Mouse (Mus musculus) lung, embryonic 15.5 days (tissue): ENCODE data around the gene Fabp3. TPM values are rescaled to one million over a fixed set of nuclear protein-coding genes. Genes with fewer than 3 reads are reported as not detected.
A peak's percentile ranks its signal among the peaks of the same experiment; 100 is the strongest.

Experiments used
- ATAC-seq: fragments of 200-750 bp; cut with Nextera tagmentation; 2 replicates; pipeline ENCODE4 v1.8.0; 2017; ENCODE audit warnings: moderate number of reproducible peaks, borderline replicate concordance; ENCODE audit not compliant: low FRiP score, low TSS enrichment; ENCODE audit errors: extremely low read depth
- H3K27ac ChIP-seq: fragments of 300-500 bp; sonication (generic); 2 replicates; pipeline ENCODE4 v1.5.1; 2015; ENCODE audit warnings: moderate library complexity, mild to moderate bottlenecking, inconsistent platforms
- H3K27me3 ChIP-seq: fragments of 300-500 bp; sonication (generic); 2 replicates; pipeline ENCODE4 v1.6.1; 2015; ENCODE audit warnings: inconsistent platforms
- H3K36me3 ChIP-seq: fragments of 300-500 bp; sonication (generic); 2 replicates; pipeline ENCODE4 v1.6.1; 2015; ENCODE audit warnings: inconsistent platforms
- H3K4me1 ChIP-seq: fragments of 300-500 bp; sonication (generic); 2 replicates; pipeline ENCODE4 v1.6.1; 2015; ENCODE audit warnings: inconsistent platforms
- H3K4me2 ChIP-seq: fragments of 300-500 bp; sonication (generic); 2 replicates; pipeline ENCODE4 v1.6.1; 2015; ENCODE audit warnings: inconsistent platforms, mild to moderate bottlenecking, moderate library complexity
- H3K4me3 ChIP-seq: fragments of 300-500 bp; sonication (generic); 2 replicates; pipeline ENCODE4 v1.5.1; 2015; ENCODE audit warnings: mild to moderate bottlenecking, inconsistent platforms
- H3K9ac ChIP-seq: fragments of 300-500 bp; sonication (generic); 2 replicates; pipeline ENCODE4 v1.6.1; 2015; ENCODE audit warnings: inconsistent platforms
- H3K9me3 ChIP-seq: fragments of 300-500 bp; sonication (generic); 2 replicates; pipeline ENCODE4 v1.6.1; 2016; ENCODE audit warnings: inconsistent platforms
- WGBS: fragments of 180-500 bp; shearing (Covaris S2); methylation state at CpG from one replicate; pipeline ENCODE4 v1.1.7; 2015; 5-methylcytosine and 5-hydroxymethylcytosine counted together
- polyA plus RNA-seq: library from polyadenylated mRNA; unstranded; fragments of >200 nt; fragmentation: Nextera tagmentation; extraction: Ambion mirVana; gene quantifications from 2 replicates; pipeline ENCODE4 v1.2.1, GENCODE M21; 2015

Fabp3 gene
- polyA plus RNA-seq, 1 experiment from 2014 or later, result 51.4 TPM

DNA sequence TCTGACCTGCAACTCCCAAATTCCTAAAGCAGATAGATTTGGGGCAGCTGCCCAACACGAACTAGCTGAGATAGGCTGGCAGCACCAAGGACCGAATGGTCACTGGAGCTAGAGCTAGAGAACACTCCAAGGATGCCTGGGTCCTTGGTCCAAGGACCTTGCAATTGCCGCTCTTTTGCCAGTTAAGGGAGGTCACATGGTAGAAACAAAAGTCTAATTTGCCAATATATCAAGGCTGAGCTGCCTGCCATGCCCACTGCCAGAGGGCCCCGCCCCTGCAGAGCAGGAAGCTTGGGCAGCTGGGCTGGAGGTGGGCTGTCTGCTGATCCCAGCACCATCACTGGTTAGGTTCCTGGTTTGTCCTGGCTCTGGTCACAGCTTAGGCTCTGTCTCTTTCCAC lies 5.2 kb downstream of the Fabp3 start:
- no peak overlapping the region for H3K9ac ChIP-seq
- H3K4me2 ChIP-seq, result no peak overlapping the region
- H3K9me3 ChIP-seq, result no peaks in the 10 kb centered on the region
- H3K4me1 ChIP-seq, result peaks cover 19% of the 10 kb centered on the region
- H3K36me3 ChIP-seq, result peaks cover 6% of the 10 kb centered on the region; the same call in 1 of the 2 replicates
- WGBS, result 90% methylated on average over 4 of the region's 4 CpGs
- no peak overlapping the region for H3K4me3 ChIP-seq
- no peak overlapping the region for H3K27ac ChIP-seq
- no peak for ATAC-seq
- peaks cover 24% of the 10 kb centered on the region for H3K27me3 ChIP-seq

DNA sequence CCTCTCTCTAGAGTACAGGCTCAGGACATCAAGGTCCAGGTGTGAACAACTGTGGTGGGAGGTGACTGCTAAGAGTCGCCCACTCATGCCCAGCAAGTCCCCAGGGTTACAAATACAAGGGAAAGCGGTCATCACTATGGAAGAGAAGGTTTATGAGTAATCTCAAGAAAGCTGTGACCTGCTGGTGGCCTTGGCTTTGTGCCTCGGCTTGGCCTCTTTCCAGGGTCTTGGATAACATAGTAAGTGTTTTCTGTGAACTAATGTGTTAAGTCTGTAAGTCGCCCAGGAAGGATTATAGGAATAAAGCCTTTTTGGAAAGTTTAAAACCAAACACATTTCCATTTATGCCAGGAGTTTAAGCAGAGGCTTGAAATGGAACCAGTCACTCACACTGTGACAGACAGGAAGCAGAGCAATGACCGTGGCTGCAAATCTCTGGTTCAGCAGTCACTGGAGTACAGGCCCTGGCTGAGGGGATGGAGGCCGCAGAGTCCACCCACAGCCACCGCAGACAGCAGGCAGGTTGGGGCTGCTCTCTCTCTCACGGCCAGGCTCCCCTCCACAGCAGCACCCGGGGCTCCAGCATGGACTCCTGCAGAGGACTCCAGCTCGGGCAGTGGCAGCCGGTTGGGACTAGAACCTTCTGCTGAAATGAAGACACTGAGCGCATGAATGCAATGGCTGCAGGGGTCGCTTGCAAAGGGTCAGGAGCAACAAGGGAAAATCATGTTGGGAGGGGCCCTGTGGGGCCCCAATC lies 7.6 kb downstream of the Fabp3 start:
- no peak overlapping the region for H3K9ac ChIP-seq
- 54% methylated on average over 13 of the region's 13 CpGs for WGBS
- H3K27me3 ChIP-seq, result no peaks in the 10 kb centered on the region
- no peak overlapping the region for H3K4me2 ChIP-seq
- H3K9me3 ChIP-seq, result no peaks in the 10 kb centered on the region
- no peak overlapping the region for H3K4me3 ChIP-seq
- peaks cover 13% of the 10 kb centered on the region for H3K4me1 ChIP-seq
- peak overlapping the region; percentile 53; the same call in 1 of the 2 replicates for H3K27ac ChIP-seq
- ATAC-seq, result peak; percentile 28; the same call in 1 of the 2 replicates
- peaks cover 22% of the 10 kb centered on the region; the same call in 1 of the 2 replicates for H3K36me3 ChIP-seq

DNA sequence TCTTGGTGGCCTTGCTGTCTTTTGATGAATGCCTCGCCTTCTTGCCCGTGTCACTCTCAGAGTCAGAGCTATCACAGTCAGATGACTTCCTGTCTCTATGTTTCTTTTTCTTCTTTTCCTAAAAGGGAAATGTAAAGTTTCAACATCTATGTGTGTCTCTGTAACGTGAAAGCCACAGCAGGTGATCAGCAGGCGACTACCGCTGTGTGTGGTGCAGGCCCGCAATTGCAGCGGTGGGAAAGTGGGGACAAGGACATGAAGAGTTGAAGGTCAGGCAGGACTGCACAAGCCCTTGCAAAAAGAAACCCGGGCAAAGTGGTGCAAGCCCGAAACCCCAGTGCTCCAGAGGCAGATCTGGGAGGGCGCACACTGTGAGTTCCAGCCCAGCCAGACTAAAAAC lies 8.3 kb downstream of the Fabp3 start:
- H3K27me3 ChIP-seq, result no peaks in the 10 kb centered on the region
- peaks cover 25% of the 10 kb centered on the region for H3K36me3 ChIP-seq
- no peak overlapping the region for H3K4me2 ChIP-seq
- H3K9ac ChIP-seq, result no peak overlapping the region
- WGBS, result 74% methylated on average over 10 of the region's 10 CpGs
- H3K27ac ChIP-seq, result no peak overlapping the region; the same call in 1 of the 2 replicates
- no peak overlapping the region for H3K4me3 ChIP-seq
- no peaks in the 10 kb centered on the region for H3K9me3 ChIP-seq
- ATAC-seq, result no peak
- H3K4me1 ChIP-seq, result peaks cover 13% of the 10 kb centered on the region

DNA sequence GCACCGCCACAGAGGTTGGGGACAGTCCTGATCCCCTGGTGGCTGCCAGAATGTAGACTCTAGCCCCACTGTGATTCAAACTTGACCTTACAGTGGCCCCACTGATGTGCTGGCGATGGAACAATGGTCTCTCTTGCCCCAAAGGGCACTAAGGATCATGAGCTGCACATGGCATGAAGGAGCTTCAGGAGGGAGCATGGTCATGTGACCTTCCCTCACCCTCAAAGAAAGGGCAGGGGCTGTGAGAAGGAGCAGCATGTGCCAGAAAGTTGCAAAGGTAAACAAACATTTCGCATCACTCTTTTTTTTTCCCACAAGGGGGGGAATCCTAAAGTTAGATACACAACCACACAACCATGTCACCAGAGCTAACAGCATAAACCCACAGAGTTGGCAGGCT lies 9.7 kb downstream of the Fabp3 start:
- no peaks in the 10 kb centered on the region for H3K9me3 ChIP-seq
- H3K4me2 ChIP-seq, result no peak overlapping the region
- no peak overlapping the region for H3K4me3 ChIP-seq
- H3K27me3 ChIP-seq, result no peaks in the 10 kb centered on the region
- peaks cover 31% of the 10 kb centered on the region for H3K36me3 ChIP-seq
- no peak overlapping the region for H3K27ac ChIP-seq
- H3K4me1 ChIP-seq, result peaks cover 13% of the 10 kb centered on the region
- WGBS, result 64% methylated on average over 3 of the region's 3 CpGs
- ATAC-seq, result no peak
- no peak overlapping the region for H3K9ac ChIP-seq

DNA sequence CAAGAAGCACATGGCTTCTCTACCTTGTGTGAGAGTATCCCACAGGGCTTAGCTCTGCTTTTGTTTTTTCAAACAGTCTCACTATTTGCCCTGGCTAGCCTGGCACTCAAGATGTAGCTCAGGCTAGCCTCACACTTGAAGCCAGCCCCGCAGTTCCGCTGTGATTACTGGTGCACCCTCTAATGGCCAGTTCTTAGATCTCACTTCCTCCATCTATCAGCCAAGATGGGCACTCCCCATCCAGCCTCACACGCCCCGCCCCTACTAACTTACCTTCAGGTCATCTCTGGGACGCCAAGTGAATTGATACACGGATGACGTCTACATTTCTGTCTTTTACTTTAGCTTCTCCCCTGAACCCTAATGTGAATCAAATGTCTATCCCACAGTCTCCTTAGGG lies 11.2 kb downstream of the Fabp3 start:
- no peak overlapping the region for H3K9ac ChIP-seq
- no peak overlapping the region for H3K4me3 ChIP-seq
- H3K36me3 ChIP-seq, result peaks cover 42% of the 10 kb centered on the region
- no peak for ATAC-seq
- H3K4me1 ChIP-seq, result peaks cover 13% of the 10 kb centered on the region
- H3K9me3 ChIP-seq, result no peaks in the 10 kb centered on the region
- WGBS, result 81% methylated on average over 7 of the region's 7 CpGs
- no peaks in the 10 kb centered on the region for H3K27me3 ChIP-seq
- no peak overlapping the region for H3K27ac ChIP-seq
- no peak overlapping the region for H3K4me2 ChIP-seq

DNA sequence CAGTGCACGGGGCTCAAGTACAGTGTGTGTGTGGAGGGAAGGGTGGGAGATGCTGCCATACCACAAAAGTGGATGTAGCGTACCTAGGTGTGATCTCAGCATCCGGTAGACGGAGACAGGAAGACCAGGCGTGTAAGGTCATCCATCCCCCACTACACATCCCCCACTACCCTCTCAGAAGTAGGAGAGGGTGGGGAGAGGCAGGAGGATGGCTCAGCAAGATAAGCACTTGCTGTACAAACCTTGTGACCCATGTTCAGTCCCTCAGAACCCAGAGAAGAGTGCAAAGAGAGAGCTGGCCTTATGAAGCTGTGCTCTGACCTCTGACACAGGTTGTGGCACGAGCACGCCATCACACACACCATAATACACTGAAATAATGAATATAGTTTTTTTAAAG lies 13.2 kb downstream of the Fabp3 start:
- Histone ChIP-seq H3K4me1 (no peaks in the 10 kb centered on the region), H3K4me2 (no peak overlapping the region), H3K4me3 (no peak overlapping the region), H3K9ac (no peak overlapping the region), H3K9me3 (no peaks in the 10 kb centered on the region), H3K27ac (no peak overlapping the region), H3K36me3 (peaks cover 51% of the 10 kb centered on the region), H3K27me3 (no peaks in the 10 kb centered on the region)
- no peak for ATAC-seq
- WGBS, result 84% methylated on average over 7 of the region's 7 CpGs

DNA sequence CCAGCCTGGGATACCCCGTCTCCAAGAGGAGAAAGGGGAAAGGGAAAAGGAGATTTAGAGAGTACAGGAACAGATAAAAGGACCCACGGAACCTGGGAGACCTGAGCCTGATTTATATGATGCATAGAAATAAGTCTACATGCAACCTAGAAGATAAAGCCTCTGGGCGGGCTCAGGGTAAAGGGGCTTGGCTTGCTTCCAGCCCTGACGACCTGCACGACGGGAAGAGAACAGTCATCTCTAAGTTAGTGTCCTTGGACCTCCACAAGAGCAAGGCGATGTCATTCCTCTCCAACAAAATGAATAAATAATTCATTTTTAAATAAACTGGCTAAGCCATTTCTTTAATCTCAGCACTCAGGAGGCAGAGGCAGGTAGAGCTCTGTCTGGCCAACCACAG lies 14.2 kb downstream of the Fabp3 start:
- WGBS, result 70% methylated on average over 7 of the region's 7 CpGs
- Histone ChIP-seq H3K27me3 (no peaks in the 10 kb centered on the region), H3K4me1 (no peaks in the 10 kb centered on the region), H3K9ac (no peak overlapping the region), H3K36me3 (peaks cover 57% of the 10 kb centered on the region), H3K9me3 (no peaks in the 10 kb centered on the region), H3K4me3 (no peak overlapping the region), H3K27ac (no peak overlapping the region), H3K4me2 (no peak overlapping the region)
- ATAC-seq, result no peak

DNA sequence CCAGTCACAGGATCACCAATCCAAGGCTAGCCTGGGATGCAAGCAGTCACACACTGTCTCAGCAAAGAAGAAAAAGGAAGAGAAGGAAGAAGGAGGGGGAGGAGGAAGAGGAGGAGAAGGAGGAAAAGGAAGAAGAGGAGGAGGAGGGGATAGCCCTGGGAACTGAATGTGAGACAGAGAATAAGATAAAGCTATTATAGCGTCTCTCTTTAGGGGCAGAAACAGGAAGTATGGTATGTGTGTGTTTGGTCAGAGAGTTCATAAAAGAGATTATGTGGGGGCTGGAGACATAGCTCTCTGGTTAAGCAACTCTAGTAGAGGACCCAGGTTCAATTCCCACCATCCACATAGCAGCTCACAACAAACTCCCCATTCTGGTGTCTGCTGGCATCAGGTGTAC lies 14.8 kb downstream of the Fabp3 start:
- H3K4me2 ChIP-seq, result no peak overlapping the region
- H3K4me1 ChIP-seq, result no peaks in the 10 kb centered on the region
- H3K4me3 ChIP-seq, result no peak overlapping the region
- H3K9ac ChIP-seq, result no peak overlapping the region
- no peaks in the 10 kb centered on the region for H3K27me3 ChIP-seq
- peaks cover 57% of the 10 kb centered on the region for H3K36me3 ChIP-seq
- H3K27ac ChIP-seq, result no peak overlapping the region
- 48% methylated on average over 1 of the region's 1 CpGs for WGBS
- H3K9me3 ChIP-seq, result no peaks in the 10 kb centered on the region
- ATAC-seq, result no peak

DNA sequence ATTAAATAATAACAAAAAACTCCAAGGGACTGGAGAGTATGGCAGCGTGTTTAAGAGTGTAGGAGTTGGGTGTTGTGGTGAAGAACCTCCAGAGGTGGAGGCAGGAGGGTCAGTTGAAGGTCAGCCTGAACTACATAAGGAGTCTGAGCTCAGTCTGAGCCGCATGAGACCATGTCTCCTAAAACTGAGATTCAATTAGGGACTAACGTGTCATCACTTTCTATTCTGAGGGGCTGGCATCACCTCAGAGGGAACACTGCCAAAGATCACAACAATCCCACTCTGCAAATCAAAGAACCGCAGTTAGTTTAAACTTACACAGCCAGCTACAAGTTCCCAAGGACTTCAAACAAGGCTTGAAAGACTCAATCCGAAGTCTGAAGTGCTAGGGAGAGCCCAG lies 15.2 kb downstream of the Fabp3 start:
- Histone ChIP-seq H3K9ac (no peak overlapping the region), H3K27me3 (no peaks in the 10 kb centered on the region), H3K9me3 (no peaks in the 10 kb centered on the region), H3K4me1 (no peaks in the 10 kb centered on the region), H3K27ac (no peak overlapping the region), H3K36me3 (peaks cover 57% of the 10 kb centered on the region), H3K4me3 (no peak overlapping the region), H3K4me2 (no peak overlapping the region)
- ATAC-seq, result no peak
- 44% methylated on average over 5 of the region's 5 CpGs for WGBS

DNA sequence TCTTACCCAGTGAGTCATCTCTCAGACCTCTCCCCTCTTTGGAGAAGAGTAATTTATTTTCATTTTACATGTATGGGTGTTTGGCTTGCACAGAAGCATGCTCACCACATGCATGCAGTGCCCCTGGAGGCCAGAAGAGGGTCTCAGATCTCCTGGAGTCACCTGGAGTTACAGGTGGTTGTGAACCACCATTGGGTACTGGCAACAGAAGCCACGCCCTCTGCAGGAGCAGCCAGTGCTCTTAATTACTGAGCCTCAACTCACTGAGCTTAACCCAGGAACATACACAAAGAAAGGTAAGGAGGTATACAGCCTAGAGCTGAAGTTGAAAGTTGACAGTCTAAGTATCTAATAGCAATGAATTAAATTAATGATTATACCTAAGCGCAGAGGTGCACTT lies 17.1 kb downstream of the Fabp3 start:
- Histone ChIP-seq H3K9me3 (no peaks in the 10 kb centered on the region), H3K4me2 (no peak overlapping the region), H3K4me3 (no peak overlapping the region), H3K9ac (no peak overlapping the region), H3K27ac (no peak overlapping the region), H3K36me3 (peaks cover 49% of the 10 kb centered on the region), H3K4me1 (no peaks in the 10 kb centered on the region), H3K27me3 (no peaks in the 10 kb centered on the region)
- 88% methylated on average over 2 of the region's 2 CpGs for WGBS
- ATAC-seq, result no peak

DNA sequence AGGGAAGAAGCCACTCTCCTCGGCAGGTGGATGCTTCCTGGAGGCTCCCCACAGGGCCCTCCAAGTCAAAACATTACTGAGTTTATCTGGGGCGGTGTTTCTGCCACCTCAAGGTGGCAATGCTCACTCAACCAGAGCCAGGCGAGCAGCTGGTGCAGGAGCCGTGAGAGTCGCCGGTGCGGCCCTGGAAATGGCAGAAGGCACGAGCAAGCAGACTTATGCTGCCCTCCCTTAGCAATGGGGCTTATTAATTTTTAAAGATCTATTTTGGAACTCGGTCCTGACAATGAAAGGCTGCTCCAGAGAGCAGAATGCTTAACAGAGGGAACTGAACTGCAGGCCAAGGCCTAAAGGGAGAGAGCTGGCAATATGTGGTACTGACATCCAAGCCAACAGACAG lies 19.0 kb downstream of the Fabp3 start:
- H3K27ac ChIP-seq, result no peak overlapping the region
- WGBS, result 82% methylated on average over 9 of the region's 9 CpGs

DNA sequence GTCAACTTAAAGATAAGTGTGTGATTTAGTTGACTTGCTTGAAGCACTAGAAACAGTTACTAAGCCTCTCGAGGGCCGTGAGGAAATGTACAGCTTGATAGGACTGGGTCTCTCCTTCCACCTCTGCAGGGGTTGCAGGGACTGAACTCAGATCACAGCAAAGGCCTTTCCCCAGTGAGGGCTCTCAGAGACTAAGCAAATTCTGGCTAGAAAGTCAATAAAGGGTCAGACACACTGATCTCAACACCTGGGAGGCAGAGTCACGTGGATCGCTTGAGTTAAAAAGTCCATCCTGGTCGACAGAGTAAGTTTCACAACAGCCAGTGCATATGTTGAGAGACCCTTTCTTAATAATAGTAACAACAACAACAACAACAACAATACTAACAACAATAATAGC lies 27.5 kb downstream of the Fabp3 start:
- H3K9me3 ChIP-seq, result no peaks in the 10 kb centered on the region
- H3K9ac ChIP-seq, result no peak overlapping the region
- H3K4me1 ChIP-seq, result no peaks in the 10 kb centered on the region
- H3K4me3 ChIP-seq, result no peak overlapping the region
- no peak for ATAC-seq
- no peaks in the 10 kb centered on the region for H3K27me3 ChIP-seq
- no peak overlapping the region for H3K27ac ChIP-seq
- 60% methylated on average over 5 of the region's 5 CpGs for WGBS
- no peak overlapping the region for H3K4me2 ChIP-seq
- peaks cover 35% of the 10 kb centered on the region; the same call in 1 of the 2 replicates for H3K36me3 ChIP-seq

More for the DNA sequence above, 19.0 kb downstream of the Fabp3 start:
- Histone ChIP-seq H3K36me3 (peaks cover 37% of the 10 kb centered on the region), H3K4me3 (no peak overlapping the region), H3K27me3 (no peaks in the 10 kb centered on the region), H3K4me2 (no peak overlapping the region), H3K4me1 (no peaks in the 10 kb centered on the region), H3K9ac (no peak overlapping the region), H3K9me3 (no peaks in the 10 kb centered on the region)
- no peak for ATAC-seq
